Mouse (Mus musculus): ENCODE results near the gene Rrnad1. TPM values are rescaled to one million over a fixed set of nuclear protein-coding genes. Genes with fewer than 3 reads are reported as not detected.

Rrnad1 gene
- polyA plus RNA-seq, 1 experiment from 2014 or later: 23.2 TPM

DNA sequence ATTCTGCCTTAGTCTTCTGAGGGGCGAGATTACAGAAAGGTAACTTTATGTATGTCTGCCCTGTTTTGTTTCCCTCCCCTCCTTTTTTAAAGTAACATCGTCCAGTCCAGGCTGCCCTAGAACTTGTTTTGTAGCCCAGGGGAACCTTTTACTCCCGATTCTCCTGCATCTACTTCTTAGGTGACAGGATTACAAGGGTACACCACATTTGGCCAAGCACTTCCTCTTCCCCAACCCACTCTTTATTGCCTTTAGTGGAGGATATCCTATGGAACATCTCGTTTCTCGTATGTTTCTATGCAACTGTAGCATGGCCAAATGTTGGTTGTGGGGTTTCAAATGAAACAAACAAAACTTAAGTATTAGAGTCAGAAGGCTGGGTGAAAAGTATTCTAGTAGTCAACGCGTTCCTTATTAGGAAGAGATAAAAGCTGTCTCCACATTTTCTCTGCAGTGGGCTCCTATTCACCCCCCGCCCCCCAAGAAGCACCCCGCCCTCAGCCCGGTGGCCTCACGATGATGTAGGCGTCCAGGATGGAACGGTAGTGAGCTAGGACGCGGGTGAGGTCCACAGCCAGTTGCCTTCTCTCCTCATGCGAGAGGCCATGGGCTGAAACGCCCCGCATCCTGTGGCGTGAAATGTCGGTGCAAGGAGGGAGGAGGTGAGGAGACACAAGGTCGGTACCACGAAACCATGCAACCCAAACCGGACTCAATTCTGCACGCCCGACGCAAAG lies 1.0 kb downstream of the Rrnad1 start:
- peaks cover 14% of the 10 kb centered on the region; the same call in 1 of the 2 replicates for H3K36me3 ChIP-seq (replicated peaks)
- peak overlapping the region; percentile 77 for H3K4me2 ChIP-seq
- H3K9me3 ChIP-seq: no peaks in the 10 kb centered on the region
- peak overlapping the region; percentile 88 for H3K4me3 ChIP-seq
- WGBS: 7% methylated on average over 26 of the region's 26 CpGs
- ATAC-seq (replicated peaks): peak; percentile 73
- H3K9ac ChIP-seq: peak overlapping the region; percentile 82
- no peaks in the 10 kb centered on the region for H3K27me3 ChIP-seq (replicated peaks)
- peaks cover 39% of the 10 kb centered on the region for H3K4me1 ChIP-seq
- peak overlapping the region; percentile 92 for H3K27ac ChIP-seq

DNA sequence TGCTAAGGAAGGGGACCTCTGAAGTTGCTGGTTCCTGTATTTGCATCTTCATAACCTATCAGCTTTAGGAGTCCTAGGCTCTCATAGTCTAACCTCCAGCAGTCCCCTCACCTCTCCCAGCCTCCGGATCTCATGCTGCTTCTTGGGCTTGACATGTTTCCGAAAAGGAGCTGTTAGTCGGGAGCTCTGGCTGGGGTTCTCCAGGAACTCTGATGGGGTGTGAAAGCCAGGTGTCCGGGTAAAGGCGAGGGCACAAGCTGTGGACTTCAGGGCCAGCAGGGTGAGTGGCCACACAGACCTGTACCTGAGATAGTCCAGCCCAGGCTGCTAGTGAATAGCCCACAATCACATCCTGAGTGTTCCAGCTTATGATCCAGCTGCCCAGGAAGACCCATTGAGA lies 3.1 kb downstream of the Rrnad1 start:
- Histone ChIP-seq H3K4me1 (peaks cover 25% of the 10 kb centered on the region), H3K9me3 (no peaks in the 10 kb centered on the region), H3K9ac (no peak overlapping the region), H3K4me3 (no peak overlapping the region), H3K27ac (no peak overlapping the region), H3K27me3 (replicated peaks) (no peaks in the 10 kb centered on the region), H3K36me3 (replicated peaks) (peaks cover 33% of the 10 kb centered on the region; the same call in 1 of the 2 replicates), H3K4me2 (no peak overlapping the region)
- 85% methylated on average over 5 of the region's 5 CpGs for WGBS
- no peak for ATAC-seq (replicated peaks)

DNA sequence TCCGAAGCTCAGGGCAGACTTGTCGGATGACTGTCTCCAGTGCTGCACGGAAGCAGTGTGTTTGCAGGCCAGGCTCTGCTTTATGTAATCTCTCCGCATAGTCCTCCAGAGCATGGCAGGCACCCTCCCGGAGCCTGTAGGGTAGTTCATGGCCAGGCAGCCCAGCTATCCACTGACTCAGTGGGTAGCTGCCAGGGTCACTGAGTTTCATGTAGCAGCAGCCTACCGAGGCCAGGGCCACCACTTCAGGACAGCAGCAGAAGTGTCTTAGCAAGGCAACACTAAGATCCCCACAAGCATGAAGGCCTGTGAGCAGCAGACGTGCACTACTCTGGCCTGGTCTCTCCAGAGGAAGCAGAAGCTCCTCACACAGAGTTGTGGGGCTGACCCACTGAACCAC lies 5.5 kb downstream of the Rrnad1 start:
- WGBS: 93% methylated on average over 7 of the region's 7 CpGs

DNA sequence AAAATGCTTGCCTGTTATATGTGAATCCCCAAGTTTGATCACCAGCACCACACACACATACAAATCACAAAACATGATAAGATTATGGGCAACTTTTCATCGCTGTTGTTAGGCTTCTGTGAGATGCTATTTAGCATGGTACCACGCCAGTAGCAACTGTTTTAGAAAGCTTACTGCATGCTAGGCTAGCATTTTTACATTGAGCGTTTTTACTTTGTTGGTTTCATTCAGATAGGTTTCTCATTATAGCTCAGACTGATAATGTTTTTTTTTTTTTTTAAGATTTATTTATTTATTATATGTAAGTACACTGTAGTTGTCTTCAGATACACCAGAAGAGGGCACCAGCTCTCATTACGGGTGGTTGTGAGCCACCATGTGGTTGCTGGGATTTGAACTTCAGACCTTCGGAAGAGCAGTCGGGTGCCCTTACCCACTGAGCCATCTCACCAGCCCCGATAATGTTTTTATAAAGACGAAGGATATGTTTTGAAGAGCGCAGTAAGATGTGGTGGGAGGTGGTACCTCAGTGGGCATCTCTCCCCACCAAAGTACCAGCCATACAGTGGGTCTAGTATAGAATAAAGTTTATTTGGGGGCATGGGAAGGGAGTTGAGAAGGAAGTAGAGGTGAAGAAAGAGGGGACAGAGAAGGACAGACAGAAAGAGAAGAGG lies 10.1 kb downstream of the Rrnad1 start:
- H3K9ac ChIP-seq: peak overlapping the region; percentile 47; the same call in 1 of the 2 replicates
- H3K9me3 ChIP-seq: no peaks in the 10 kb centered on the region
- ATAC-seq (replicated peaks): no peak
- H3K27ac ChIP-seq: no peak overlapping the region
- no peaks in the 10 kb centered on the region for H3K27me3 ChIP-seq (replicated peaks)
- H3K36me3 ChIP-seq (replicated peaks): peaks cover 38% of the 10 kb centered on the region; the same call in 1 of the 2 replicates
- peak overlapping the region; percentile 65 for H3K4me3 ChIP-seq
- WGBS: 69% methylated on average over 9 of the region's 9 CpGs
- peak overlapping the region; percentile 74 for H3K4me2 ChIP-seq
- peaks cover 19% of the 10 kb centered on the region for H3K4me1 ChIP-seq

More for the DNA sequence above, 5.5 kb downstream of the Rrnad1 start:
- H3K4me3 ChIP-seq: no peak overlapping the region
- H3K9me3 ChIP-seq: no peaks in the 10 kb centered on the region
- H3K9ac ChIP-seq: no peak overlapping the region
- peaks cover 37% of the 10 kb centered on the region; the same call in 1 of the 2 replicates for H3K36me3 ChIP-seq (replicated peaks)
- no peak for ATAC-seq (replicated peaks)
- H3K4me2 ChIP-seq: no peak overlapping the region
- no peaks in the 10 kb centered on the region for H3K27me3 ChIP-seq (replicated peaks)
- peaks cover 18% of the 10 kb centered on the region for H3K4me1 ChIP-seq
- H3K27ac ChIP-seq: no peak overlapping the region

DNA sequence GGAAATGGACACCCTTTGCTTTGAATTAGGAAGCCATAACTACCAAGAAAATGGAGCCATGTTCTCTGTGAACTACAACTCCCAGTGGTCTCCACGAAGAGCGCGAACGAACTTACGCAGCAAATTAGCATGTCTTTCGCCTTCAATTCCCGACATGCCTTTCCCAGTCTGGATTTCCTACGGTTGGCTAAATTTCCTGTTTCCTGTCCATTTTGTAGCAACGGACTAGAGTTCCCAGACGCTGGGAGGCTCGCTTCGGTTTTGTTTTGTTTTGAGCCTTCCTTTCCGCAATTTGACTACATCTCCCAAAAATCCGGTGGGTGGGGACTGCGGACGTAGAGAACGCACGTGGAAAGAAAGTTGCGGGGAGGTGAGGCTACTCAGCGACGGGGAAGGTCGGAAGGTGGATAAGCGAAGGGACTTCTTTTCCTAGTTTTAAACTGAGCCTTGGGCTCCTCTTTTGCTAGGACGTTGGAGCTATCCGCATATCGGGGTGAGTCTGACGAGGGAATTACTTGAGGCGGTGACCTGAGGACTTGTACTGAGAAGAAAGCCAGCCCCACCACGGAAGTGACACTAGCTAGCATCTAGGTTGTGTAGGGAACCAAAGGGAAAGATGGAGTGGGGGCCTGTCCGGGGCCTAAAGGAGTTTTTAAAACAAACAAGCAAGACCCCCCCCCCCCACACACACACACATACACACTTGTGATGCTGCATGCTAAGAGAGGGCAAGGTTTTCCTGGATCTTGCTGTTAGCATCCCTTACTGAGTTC lies 11.0 kb downstream of the Rrnad1 start, which contains the start of gene Mrpl24:
Mrpl24 (plus strand) TSS at position 171 of the 773 bp plus-strand sequence.
- Histone ChIP-seq H3K4me1 (peaks cover 19% of the 10 kb centered on the region), H3K9me3 (no peaks in the 10 kb centered on the region), H3K36me3 (replicated peaks) (peaks cover 37% of the 10 kb centered on the region), H3K4me2 (peak within 1 kb of the TSS; percentile 74), H3K27ac (peak within 1 kb of the TSS; percentile 63), H3K27me3 (replicated peaks) (no peaks in the 10 kb centered on the region), H3K4me3 (peak within 1 kb of the TSS; percentile 65), H3K9ac (peak within 1 kb of the TSS; percentile 47)
- WGBS: under 1% methylated on average over 30 of the region's 30 CpGs
- ATAC-seq (replicated peaks): peak; percentile 83

DNA sequence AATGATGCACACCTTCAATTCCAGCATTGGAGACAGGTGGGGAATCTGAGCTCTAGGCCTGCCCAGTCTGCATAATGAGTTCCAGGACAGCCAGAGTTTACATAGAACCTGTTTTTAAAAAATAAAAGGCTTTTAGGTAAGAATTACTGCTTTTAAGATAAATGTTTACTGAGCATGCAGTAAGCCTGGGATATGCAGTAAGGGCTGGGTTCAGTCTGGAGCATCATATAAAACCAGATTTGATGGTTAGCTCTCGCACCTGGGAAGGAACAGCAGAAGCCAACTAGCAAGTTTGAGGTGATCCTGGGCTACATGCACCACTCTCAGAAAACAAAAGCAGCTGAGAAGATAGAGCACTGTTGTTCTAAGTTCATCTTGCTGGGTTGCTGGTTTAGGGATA lies 12.0 kb downstream of the Rrnad1 start:
- 95% methylated on average over 1 of the region's 1 CpGs for WGBS
- peak overlapping the region; percentile 63; the same call in 1 of the 2 replicates for H3K27ac ChIP-seq
- H3K27me3 ChIP-seq (replicated peaks): no peaks in the 10 kb centered on the region
- H3K4me1 ChIP-seq: peaks cover 19% of the 10 kb centered on the region
- H3K36me3 ChIP-seq (replicated peaks): peaks cover 36% of the 10 kb centered on the region
- H3K9me3 ChIP-seq: no peaks in the 10 kb centered on the region
- H3K4me2 ChIP-seq: peak overlapping the region; percentile 74
- peak; percentile 7; the same call in 1 of the 2 replicates for ATAC-seq (replicated peaks)
- H3K9ac ChIP-seq: no peak overlapping the region
- no peak overlapping the region for H3K4me3 ChIP-seq

DNA sequence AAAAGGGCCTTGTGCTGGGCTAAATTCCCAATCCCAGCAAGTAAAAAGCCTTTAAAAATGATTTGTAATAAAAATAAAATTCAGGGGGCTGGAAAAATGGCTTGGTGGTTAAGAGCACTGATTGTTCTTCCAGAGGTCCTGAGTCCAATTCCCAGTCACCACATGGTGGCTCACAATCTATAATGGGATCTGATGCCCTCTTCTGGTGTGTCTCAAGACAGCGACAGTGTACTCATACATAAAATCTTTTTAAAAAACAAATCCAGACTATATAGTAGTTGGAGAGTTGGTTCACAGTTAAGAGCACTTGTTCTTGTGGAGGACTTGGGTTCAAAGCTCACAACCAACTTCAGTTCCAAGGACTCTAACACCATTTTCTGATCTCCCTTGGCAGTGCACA lies 13.5 kb downstream of the Rrnad1 start:
- Histone ChIP-seq H3K36me3 (replicated peaks) (peaks cover 22% of the 10 kb centered on the region), H3K9me3 (no peaks in the 10 kb centered on the region), H3K4me2 (no peak overlapping the region), H3K9ac (no peak overlapping the region), H3K4me3 (no peak overlapping the region), H3K27ac (no peak overlapping the region), H3K4me1 (peaks cover 19% of the 10 kb centered on the region), H3K27me3 (replicated peaks) (no peaks in the 10 kb centered on the region)
- no peak for ATAC-seq (replicated peaks)
- 90% methylated on average over 1 of the region's 1 CpGs for WGBS

DNA sequence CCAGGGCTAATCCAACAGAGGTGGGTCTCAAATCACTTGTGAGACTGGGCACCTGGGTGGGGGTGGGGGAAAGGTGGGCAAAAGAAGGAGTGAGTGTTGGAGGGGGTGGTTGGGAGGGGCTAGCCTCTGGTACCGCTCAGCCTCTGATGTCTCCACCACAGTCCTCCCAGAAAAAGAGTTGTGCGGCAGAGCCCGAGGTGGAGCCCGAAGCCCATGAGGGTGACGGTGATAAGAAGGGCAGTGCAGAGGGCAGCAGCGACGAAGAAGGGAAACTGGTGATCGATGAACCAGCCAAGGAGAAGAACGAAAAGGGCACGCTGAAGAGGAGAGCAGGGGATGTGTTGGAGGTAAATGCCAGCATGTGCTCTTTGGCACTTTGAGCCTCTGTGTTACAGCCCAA lies 16.6 kb downstream of the Rrnad1 start:
- no peak for ATAC-seq (replicated peaks)
- Histone ChIP-seq H3K4me3 (no peak overlapping the region), H3K4me2 (no peak overlapping the region), H3K27ac (no peak overlapping the region), H3K9me3 (no peaks in the 10 kb centered on the region), H3K4me1 (peaks cover 25% of the 10 kb centered on the region), H3K27me3 (replicated peaks) (no peaks in the 10 kb centered on the region), H3K36me3 (replicated peaks) (peaks cover 18% of the 10 kb centered on the region), H3K9ac (no peak overlapping the region)
- WGBS: 96% methylated on average over 10 of the region's 10 CpGs

DNA sequence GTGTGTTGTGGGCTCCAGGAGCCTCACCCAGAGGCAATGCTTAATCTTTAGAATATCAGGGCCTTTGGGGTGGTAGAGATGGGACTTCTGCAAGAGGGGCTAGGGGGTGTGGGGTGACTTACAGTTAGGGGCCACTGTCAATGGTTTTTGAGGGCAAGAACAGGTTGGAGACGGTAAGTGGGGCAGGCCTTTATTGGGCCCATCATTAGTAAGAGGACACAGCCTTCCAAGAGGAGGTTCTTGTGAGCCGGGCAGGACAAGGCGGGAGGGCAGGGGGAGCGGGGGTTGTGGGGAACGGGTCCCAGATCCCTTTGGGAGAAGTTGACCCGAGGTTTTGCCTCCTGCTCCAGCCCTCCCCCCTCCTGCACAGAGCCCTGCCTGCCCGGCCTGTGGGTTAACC lies 17.0 kb downstream of the Rrnad1 start:
- Histone ChIP-seq H3K9ac (no peak overlapping the region), H3K4me1 (peaks cover 26% of the 10 kb centered on the region), H3K36me3 (replicated peaks) (peaks cover 18% of the 10 kb centered on the region), H3K27ac (no peak overlapping the region), H3K27me3 (replicated peaks) (no peaks in the 10 kb centered on the region), H3K4me2 (no peak overlapping the region), H3K9me3 (no peaks in the 10 kb centered on the region), H3K4me3 (no peak overlapping the region)
- 87% methylated on average over 7 of the region's 7 CpGs for WGBS
- no peak for ATAC-seq (replicated peaks)

DNA sequence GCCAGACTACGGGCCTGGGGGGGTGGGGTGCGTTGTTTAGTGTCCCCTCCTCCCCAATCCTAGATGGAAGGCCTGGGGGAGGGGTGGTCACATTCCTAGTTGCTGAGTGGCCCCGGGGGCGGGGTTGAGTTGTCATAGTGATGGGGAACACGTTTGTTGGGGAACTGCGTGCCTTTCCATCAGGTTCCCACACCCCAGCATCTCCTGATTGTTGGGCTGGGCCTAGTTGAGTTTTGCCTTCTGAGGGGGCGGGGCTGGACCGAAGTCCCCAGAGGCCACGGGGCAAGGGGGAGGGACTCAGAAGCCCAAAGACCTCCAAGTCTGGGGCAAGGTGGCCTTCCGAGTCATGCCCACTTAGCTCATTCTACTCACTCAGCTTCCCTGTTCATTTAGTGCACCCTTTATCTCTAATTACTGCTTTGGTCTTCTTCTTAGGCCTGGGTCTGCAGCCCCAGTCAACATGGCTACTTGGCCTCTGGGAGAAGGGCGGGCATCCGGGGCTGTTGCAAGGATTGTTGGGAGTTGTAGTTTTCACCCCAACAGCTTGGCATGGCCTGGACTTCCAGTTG lies 19.9 kb downstream of the Rrnad1 start:
- H3K27me3 ChIP-seq (replicated peaks): no peaks in the 10 kb centered on the region
- H3K9me3 ChIP-seq: no peaks in the 10 kb centered on the region
- peaks cover 42% of the 10 kb centered on the region for H3K4me1 ChIP-seq
- 1% methylated on average over 12 of the region's 12 CpGs for WGBS
- H3K27ac ChIP-seq: peak overlapping the region; percentile 81
- peak overlapping the region; percentile 42 for H3K4me3 ChIP-seq
- ATAC-seq (replicated peaks): no peak
- peaks cover 16% of the 10 kb centered on the region for H3K36me3 ChIP-seq (replicated peaks)
- H3K4me2 ChIP-seq: peak overlapping the region; percentile 60
- H3K9ac ChIP-seq: peak overlapping the region; percentile 45

DNA sequence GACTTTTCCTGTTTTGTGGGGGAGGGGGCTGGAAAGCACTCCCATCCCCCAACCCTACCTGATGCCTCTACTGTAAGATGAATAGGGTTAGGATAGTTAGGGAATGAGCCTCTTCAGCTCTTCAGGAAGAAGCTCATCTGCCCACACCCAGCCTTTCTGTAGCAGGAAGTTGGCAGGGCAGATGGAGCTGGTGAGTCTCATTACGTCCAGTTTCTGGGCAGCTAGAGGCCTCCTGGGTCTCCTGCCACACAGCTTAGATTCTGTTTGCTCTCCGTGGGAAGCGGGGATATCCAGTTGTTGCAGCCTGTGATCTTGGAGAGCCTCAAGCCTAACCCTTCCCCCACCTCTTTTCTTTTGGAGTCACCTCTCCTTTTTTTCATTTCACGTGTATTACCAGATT lies 20.6 kb downstream of the Rrnad1 start:
- no peaks in the 10 kb centered on the region for H3K27me3 ChIP-seq (replicated peaks)
- peaks cover 43% of the 10 kb centered on the region for H3K4me1 ChIP-seq
- peak overlapping the region; percentile 81 for H3K27ac ChIP-seq
- no peaks in the 10 kb centered on the region for H3K9me3 ChIP-seq
- peak overlapping the region; percentile 60 for H3K4me2 ChIP-seq
- no peak overlapping the region for H3K9ac ChIP-seq
- peaks cover 10% of the 10 kb centered on the region for H3K36me3 ChIP-seq (replicated peaks)
- H3K4me3 ChIP-seq: no peak overlapping the region; the same call in 1 of the 2 replicates
- no peak for ATAC-seq (replicated peaks)
- WGBS: 7% methylated on average over 4 of the region's 4 CpGs

DNA sequence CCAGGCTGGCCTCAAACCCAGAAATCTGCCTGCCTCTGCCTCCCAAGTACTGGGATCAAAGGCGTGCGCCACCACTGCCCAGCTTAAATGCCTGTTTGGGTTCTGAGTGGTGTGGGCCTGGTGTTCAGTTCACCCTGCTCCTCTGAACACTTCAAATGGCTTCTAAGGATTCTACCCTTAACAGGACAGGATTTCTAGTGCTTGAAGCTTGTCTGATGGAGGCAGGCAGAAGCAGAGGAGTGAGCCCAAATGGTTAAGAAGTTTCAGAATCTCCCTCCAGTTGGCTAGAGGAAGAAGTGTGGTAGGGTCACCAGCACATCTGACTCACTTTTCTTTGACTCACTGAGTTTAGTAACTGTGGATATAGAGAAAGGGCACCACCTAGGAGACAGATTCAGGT lies 21.1 kb downstream of the Rrnad1 start:
- H3K4me2 ChIP-seq: peak overlapping the region; percentile 60; the same call in 1 of the 2 replicates
- no peak overlapping the region for H3K4me3 ChIP-seq
- H3K9ac ChIP-seq: no peak overlapping the region
- WGBS: 95% methylated on average over 2 of the region's 2 CpGs
- H3K9me3 ChIP-seq: no peaks in the 10 kb centered on the region
- H3K27ac ChIP-seq: no peak overlapping the region
- no peaks in the 10 kb centered on the region for H3K27me3 ChIP-seq (replicated peaks)
- ATAC-seq (replicated peaks): no peak
- peaks cover 43% of the 10 kb centered on the region for H3K4me1 ChIP-seq
- H3K36me3 ChIP-seq (replicated peaks): 0 out of 2 replicates have a peak, but pooled peaks cover 6% of the 10 kb centered on the region

All from midbrain, embryonic 15.5 days (tissue).